Mouse (Mus musculus): ENCODE measurements around the gene Ifna16.

DNA sequence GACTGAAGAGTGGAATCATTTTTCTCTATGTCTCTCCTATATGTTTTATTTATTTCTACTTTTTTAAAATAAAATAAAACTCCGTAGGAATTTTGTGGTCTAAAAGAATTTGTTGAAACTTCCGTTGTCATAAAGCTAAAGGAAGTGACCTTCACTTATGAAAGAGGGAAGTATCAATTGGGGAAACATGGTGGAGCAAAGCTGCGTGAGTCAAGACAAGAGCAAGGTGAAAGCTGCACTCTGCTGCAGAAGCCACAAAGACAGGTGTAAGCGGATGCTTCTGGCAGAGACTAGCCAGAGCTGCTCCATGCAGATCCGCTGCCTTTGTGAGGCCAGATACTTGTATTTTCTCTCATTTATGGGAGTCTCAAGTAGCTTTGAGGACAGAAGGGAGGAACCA, 22.1 kb upstream of the Ifna16 start:
- no peak for TF ChIP-seq CTCF (IDR thresholded peaks at IDR 0.05; ENCODE audit: low read depth, low read length)
- no peak for TF ChIP-seq POLR2A (IDR thresholded peaks at IDR 0.05; ENCODE audit: insufficient read depth, low read length)
